Mouse (Mus musculus) urinary bladder, adult 2 months (tissue): ENCODE results near the gene Rora. TPM values are rescaled to one million over a fixed set of nuclear protein-coding genes. Genes with fewer than 3 reads are reported as not detected.

ENCODE experiments used
- DNase-seq: peaks from one replicate; pipeline ENCODE4 v3.0.0; 2022; ENCODE audit warnings: low spot score
- polyA plus RNA-seq: library from polyadenylated mRNA; depleted of rRNA; stranded (reverse); fragments of >200 nt; gene quantifications from 2 replicates; pipeline ENCODE4 v1.2.3, GENCODE M21; 2012

The Rora gene
- polyA plus RNA-seq, 1 experiment = 12.2 TPM

DNA sequence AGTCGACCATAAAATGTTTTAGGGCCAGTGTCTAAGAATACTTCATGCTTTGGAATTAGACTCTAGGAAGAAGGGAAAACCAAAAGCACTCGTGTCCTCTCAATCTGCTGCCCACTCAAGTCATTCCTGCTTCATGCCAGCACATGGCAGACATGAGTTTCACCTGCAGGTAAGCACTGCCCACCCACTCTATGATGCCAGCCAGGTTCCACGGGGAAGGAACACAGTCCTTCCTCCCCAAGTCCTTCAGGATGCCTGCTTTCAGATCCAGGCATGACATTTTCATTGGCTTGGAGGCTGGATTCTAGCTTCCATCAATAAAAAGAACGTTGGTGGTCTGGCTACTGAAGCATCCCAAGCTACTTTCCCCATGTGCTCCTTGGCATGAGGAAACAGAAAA, 166.4 kb downstream of the Rora start:
- DNase-seq = no peak

DNA sequence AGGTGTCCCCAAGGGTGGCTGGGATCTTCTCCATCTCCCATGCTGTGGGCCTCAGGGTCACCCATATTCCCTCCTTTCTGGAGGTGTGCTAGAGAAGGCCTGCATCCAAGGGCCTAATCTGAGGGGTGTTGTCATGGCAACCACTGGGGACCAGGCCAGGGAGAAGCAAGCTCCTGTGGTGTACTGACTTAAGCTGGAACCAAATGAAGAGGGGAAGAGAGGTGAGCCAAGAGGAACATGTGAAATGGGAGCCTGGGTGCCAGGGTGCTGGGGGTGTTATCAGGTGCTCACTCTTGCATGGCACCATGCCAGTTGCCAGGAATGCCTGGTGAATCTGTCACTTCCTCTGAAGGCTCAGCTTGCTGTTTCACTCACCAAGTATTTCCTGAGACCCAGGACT, 166.9 kb downstream of the Rora start:
- DNase-seq = no peak

DNA sequence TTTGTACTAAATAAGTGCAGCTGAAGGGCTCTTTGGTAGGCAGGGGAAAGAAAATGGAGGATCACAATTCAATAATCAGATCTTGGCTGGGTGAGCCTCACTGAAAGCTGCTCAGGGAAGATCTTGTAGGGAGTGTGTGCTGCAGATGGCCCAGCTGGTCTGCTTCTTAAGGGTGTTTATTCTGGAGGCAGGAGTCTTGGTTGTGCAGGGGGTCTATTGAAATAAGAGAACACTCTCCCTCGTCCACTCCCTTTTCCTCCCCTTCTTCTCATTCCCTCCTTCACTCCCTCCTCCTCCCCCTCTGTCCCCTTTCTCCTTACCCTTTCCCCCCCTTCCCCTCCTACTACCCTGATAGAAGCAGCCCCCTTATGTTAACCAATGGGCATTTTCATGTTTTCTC, 167.8 kb downstream of the Rora start:
- no peak for DNase-seq

DNA sequence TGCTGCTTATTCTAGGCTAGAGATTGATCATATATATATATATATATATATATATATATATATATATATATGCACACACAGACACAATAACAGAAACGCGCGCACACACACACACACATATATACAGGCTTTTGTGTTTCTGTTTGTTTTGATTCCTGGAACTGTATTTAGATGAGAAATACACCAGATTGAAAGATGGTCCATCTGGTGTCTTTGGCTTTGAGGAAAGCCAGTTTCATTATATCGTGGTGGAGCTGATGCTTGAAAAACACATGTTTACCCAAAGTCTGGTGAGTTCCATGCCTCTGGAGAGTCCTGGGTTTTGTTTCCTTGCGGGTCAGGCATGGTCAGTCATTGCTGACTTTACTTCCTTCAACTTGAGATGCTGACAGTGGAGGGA, 169.7 kb downstream of the Rora start:
- no peak for DNase-seq

DNA sequence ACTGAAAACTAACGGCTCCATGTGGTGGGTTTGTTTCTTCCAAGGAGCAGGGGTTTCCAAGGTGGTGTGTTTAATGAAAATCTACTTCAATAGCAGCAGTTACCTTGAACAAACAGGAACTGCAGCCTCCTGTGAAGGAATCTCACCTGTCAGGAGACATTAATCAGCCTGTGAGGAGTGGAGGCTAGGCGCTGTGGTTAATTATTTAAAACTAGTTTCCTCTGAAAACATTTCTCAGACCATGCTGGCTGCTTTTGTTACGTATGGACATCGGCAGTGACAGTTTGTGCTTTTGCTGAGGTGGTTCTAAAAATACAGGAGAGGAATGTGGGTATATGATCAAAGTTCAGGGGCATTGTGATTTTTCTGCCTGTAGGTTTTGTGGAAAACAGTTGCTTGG, 171.5 kb downstream of the Rora start:
- DNase-seq = no peak

DNA sequence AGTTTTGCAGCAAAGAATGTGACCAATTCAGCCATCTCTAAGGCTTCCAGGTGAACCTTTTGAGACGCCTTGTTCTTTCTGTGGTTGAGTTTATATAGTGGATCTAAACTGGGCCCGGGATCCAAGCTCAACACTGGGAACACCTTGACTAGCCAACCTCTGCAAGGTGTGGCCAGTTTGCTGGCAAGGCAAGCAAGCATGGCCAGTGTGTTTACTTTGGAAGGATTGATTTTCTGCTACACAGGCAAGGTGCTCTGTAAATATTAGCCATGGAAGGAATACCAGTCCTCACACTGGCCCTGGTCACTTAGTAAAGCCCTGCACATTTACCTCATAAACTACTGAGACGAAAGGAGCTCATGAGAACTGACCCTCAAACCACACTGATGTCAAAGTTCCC, 172.3 kb downstream of the Rora start:
- DNase-seq = no peak

DNA sequence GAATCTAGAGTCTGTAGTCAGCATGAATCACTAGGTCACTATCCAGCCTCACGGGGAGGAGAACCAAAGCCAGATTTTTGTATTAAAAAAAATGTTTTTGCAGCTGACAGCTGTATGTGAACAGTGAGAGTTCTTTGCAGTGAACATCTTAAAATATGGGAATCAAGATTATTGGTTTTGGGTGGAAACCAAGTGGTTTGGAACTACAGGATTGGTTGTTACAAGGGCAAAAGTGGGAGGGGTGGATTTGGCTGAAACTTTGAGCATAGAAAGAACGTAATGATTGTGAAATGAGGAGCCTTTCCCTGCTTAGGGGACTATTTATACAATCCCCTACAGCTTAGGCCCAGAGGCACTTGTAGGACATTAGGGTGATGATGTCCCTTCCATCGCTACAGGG, 173.9 kb downstream of the Rora start:
- DNase-seq = no peak

DNA sequence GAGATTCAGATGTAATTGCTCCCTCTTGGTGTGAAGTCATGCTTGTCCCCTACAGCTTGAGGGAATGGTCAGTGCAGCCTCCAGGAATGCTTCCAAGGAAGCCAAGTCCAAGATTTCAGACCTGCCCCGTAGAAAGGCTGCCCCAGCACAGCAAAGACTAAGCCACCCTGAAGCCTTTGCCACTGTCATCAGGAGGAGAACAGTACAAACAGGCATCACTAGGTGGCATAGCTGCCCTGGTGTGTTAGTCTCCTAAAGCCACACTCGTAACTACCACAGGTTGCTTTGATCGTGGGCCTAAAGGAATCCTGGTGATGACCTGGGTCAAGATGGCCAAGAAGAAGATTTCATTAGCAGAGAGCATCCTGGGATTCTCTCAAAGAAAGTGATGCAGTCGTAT, 176.3 kb downstream of the Rora start:
- no peak for DNase-seq

DNA sequence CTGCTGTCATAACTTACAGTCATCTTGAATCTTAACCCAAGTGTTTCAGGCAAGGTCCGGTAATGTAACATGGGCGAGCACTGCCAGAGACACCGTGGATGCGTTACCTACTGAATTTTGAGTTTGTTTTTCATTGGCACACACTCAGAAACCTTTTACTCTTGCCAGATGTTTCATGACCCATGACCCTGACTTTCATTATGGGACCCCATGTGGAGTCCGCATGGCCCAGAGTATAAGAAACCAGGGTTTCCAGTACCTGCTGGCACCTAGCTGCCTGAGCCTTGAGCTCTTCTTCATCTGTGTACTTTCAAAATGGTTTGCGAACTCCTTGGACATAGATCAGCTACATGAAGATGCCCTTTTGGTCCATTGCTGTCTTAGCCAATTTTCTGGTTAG, 179.7 kb downstream of the Rora start:
- DNase-seq = no peak

DNA sequence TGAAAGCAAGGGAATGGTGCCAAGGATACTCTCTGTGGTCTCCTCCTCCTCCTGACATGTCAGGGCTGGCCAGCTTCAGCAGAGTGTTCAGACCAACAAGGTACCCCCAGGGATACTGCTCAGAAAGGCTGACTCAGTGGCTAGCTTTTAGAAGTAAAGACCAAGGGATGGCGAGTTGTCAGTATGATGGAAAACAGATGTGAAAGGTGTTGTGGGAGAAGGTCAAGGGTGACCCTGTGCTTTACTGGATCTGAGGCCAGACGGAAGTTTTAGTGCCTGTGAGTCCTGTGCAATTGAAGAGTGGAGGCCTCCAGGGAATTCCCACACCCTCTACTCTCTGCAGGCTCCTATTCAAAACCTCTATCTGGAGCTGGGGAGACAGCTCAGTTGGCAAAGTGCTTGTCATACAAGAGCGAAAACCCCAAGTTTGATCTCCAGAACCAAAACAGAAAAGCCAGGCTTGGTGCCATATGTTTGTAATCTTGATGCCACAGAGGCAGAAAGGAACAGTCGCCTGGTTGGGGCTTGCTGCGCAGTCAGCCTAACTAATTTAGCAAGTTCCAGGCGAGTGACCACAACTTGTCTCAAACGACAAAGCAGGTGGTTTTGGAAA, 181.6 kb downstream of the Rora start:
- no peak for DNase-seq

DNA sequence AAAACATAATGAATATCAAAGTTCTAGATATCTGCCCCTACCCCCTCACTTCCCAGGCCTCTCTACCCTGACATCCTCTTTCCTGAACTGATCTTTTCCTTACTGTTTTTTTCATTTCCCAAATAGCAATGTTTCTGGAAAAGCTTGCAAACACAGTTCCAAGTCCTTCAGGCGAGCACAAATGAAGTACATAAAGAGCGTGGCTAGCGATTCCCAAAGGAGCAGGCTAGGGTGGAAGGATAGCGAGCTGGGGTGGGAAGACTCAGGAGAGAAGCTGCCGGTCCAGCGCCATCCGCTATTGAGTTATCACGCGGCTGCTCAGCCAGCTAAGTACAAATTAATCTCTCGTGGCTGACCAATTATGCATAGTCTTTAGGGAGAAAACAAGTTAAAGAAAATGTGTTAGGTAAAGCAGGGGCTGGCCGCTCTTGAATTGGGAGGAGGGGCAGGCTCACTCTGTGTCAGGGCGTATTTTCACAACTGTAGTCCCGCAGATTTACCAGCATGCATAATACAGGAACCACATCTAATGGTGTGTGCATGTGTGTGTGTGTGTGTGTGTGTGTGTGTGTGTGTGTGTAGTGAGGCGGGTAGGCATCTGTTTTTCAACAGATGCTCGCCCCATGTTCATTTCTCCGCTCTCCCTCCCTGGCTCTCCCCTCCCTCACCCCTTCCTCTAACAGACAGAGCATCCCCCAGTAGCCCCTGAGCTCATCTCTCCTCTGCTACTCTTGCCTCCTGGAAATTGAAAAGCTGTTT, 188.7 kb downstream of the Rora start:
- no peak for DNase-seq

DNA sequence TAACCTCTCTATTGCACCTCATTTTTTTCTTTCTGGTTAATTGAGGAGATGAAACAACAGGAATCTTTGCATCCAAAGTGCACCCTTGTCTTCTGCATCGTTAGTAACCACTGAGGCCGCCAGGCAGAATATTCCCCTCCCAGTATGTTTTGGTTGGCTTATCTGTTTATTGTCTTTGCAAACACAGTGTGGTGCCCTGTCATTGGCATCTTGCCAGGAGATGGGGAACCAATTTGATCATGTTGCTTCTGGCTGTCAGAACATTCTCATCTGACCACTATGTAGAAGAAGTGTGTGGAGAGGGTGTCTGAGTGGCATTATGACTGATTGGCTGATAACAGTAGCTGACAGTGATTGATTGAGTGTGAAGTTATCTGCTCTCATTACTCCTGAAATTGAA, 192.0 kb downstream of the Rora start:
- no peak for DNase-seq

DNA sequence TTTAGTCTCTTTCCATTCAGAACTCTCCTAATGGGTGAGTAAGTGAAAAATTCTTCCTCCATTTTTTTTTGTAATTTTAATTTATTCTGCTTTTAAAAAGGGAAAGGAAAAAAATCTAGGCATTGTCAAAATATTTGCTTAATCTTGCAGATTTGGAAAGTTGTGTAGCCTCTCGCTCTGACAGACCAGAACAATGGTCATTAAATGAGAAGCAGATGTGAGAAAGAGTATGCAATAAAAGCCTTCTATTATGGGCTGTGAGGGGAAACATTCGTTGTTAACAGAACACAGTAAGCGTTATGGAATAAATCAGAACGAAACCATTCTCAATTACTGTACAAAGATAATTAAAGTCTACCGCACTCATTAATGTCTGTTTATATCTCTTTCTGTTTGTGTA, 196.7 kb downstream of the Rora start:
- DNase-seq = no peak

DNA sequence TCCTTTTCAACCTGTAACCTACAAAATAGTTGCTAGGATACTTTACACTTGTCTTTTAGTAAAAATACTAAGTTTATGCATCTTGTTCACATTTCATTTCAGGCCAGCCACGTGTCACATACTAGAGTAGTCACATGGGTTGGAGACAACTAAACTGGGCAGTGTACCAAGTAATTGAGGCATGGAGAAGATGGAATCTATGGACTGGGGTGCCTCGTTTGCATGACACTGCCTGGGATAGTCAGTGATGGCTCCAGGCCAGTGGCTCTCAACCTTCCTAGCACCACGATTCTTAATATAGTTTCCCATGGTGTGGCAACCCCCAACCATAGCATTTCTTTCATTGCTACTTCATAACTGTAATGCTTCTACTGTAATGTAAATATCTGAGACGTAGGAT, 198.6 kb downstream of the Rora start:
- DNase-seq = no peak

DNA sequence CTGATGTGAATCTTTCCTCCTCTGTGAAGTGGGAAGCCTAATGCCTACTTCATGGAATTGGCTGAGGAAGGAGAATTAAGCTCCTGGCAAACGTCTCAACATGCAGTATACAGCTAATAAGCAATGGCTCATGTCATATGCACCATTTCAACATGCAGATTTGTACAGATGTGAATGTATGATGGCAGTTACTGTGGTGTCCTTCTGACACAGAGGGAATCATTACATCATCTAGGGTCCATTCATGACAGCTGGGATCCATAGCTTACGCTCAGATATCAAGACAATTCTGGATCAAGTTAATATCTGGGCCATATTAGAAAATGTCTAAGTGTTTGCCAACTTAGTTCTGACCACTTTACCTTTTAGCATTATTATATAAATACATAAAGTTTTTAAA, 199.3 kb downstream of the Rora start:
- DNase-seq = no peak

DNA sequence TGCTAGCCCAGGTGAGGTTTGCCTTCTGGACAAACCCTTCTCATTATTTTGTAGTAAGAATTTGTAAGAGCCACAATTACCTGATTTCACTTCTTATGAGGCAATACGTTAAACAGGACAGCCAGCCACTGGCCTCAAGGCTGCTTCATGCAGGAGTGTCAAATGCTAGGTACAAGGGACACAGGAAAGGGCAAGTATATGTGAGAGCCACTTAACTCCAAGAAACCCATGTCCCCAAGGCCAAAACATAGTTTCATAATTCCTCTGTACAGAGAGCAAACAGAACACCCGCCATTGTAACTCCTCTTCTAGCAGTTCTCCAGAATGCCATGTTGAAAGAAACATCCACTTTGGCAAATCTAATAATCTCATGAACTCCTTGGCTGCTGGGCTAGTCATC, 205.9 kb downstream of the Rora start:
- no peak for DNase-seq

DNA sequence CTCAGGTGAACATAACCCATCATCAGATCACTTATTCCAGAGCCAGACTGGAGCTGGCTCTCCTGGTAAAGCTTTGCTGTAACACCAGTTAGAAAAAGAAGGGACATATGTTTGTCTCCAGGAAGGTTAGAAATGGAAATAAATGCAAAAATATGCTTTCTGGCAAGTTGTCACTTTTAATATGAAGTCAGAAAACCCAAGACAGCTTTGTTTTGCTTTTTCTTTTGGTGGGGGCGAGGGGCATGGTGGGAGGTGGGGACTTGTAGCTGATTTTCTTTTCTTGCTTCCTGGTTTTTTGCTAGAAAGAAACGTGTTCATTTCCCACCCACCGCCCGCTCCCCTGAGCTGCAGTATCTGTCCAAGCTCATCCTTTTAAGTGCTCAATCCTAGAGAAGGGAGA, 212.7 kb downstream of the Rora start:
- DNase-seq = no peak

DNA sequence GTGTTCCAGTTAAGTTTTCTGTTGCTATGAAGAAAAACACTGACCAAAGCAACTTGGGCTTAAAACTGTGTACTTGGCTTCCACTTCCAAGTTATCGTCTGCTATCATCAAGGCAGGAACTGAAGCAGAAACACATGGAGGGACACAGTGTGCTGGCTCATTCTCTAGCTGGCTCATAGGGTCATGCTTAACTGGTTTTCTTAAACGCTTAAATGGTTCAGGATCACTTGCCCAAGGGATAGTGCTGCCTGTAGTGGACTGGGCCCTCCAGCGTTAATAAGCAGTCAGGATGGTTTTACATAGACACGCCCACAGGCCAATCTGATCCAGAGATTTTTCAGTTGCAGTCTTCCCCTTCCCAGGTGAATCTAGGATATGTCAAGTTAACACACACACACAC, 220.3 kb downstream of the Rora start:
- no peak for DNase-seq

DNA sequence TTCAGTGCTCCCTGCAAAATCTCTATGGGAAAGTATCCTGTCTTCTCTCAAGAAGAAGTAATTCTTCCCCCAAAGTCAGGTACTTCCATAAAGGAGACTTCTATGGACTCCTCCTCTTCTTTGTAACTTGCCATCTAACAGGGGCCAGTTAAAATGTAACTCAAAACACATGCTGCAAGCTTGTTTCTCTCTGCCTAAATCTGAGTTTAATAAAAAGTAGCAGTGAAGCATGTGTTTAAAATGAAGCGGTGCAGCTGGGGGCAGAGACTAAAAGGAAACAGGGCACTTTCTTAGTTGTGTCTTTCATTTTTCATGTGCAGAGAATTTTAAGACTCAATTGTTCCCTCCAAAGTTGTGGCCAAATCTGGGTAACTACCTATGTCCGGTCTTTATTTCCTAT, 221.0 kb downstream of the Rora start:
- DNase-seq = no peak

DNA sequence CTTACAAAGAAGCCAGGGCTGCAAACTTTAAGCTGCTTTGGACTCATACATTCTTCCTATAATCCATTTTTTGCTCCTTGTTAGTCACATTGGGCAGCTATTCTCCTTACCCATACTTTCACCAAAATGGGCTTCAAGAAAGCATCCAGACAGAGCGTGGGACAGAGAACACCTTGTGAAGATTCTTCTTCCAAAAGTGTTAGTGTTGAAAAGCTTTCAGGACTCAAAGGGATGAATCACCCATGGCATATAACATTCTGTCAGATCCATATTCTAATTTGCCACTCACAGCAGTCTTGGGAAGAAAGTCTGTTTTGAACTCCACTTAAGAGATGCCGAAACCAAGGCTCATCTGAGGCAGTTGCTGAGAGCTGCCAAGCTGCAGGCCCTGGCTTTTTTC, 222.2 kb downstream of the Rora start:
- no peak for DNase-seq

DNA sequence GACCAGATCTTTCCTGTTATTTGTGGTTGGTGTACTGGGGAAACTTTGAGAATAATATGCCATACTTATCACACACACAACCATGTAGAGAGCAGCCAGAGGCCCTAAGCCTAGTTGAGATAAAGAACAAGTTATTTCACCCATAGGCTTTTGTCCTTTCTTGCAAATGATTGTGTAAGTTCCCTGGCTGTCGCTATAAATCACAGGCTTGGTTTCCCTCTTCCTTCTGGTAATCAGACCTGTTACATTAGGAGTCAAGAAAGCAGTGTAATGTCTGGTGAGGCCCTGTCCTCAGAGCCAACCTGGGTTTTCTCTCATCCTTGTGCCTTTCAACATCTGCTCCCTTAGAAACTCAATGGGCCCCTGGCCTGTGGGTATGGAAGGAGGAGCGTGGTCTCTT, 222.7 kb downstream of the Rora start:
- DNase-seq = no peak

DNA sequence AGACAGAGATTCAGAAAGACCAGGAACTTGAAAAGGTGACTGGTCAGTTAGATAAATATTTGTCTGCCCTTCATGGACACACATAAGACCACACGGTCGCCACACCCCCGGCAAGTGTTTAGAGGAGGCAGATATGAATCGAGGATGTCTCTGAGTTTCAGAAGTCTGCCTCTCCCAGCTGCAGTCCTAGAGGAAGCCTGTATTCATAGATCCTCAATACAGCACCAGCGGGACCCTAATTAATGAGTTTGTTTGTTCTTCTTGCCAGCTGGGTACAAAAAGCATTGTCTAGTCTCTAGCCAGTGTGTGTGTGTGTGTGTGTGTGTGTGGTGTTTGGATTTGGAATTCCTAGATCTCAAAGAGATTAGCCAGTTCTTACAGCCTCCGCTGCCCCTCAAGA, 228.3 kb downstream of the Rora start:
- no peak for DNase-seq

DNA sequence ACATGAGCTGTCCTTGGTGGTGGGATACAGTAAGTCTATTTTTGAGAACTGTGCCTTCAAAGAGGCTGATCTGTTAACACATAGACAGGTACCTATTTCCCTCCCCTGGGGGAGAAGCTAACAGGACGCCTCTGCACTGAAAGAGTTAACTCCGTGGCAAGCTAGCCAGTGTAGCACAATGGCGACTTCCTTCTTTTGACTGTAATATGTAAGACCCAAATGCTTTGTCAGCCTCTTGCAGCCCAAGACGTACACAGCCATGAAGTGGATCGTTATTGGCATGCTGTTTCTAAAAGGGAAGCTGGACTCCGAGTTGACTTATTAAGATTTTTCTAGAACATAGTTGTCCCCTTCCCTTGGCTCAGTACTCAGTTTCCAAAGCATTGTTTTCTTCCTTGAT, 229.4 kb downstream of the Rora start:
- DNase-seq = no peak

DNA sequence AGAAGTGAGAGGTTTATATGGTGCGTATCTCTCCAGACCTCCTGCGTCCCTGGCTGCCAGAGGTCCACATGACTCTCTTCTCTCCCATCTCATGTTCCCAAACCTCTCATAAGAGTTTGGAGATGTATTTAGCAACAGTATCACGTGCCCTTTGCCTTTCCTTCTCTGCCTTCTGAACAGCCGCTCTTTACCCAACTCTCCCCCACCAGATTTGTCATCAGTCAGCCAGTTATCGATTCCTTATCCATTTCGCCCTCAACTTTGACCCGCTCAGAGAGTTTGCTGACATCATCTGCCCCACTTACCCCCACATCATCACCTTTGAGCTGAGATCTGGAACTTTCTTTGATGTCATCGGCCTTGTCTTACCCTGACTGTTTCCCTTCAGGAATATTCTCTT, 230.1 kb downstream of the Rora start:
- DNase-seq = no peak
